Mouse (Mus musculus) small intestine, adult 2 months (tissue): ENCODE results near the gene Naaladl1.

Source experiments
- CTCF ChIP-seq: fragments of 200-500 bp; IDR thresholded peaks from 2 replicates; pipeline ENCODE4 v1.5.1; 2012; ENCODE audit warnings: low read depth, mild to moderate bottlenecking, control low read depth, inconsistent platforms, low read length, moderate library complexity, mixed read lengths; ENCODE audit not compliant: insufficient replicate concordance, insufficient read length; ENCODE audit errors: extremely low read depth
- POLR2A ChIP-seq: fragments of 200-500 bp; IDR thresholded peaks from 2 replicates; pipeline ENCODE4 v1.6.1; 2012; ENCODE audit warnings: low read depth, mild to moderate bottlenecking, control low read depth, inconsistent platforms, low read length, moderate library complexity

- no peak for TF ChIP-seq CTCF
- no peak for TF ChIP-seq POLR2A
These were observed 21.4 kb downstream of the Naaladl1 start for GRCm38 (mm10) chr19:6126789-6127580.
